Mouse (Mus musculus): ENCODE results near the gene Bex1. TPM values are rescaled to one million over a fixed set of nuclear protein-coding genes. Genes with fewer than 3 reads are reported as not detected.

Gene Bex1
- total RNA-seq, 4 experiments from 2014 or later = 96.6 to 118 (median 102) TPM

GRCm38 (mm10) chrX:136172118-136172551 is 43.2 kb downstream of the Bex1 start, which contains the start of gene Tceal8:
Gene Tceal8 (minus strand): TSS chrX:136172342.
- peak; percentile 37 to 77 for DNase-seq (ENCODE audit: low spot score in 2 of 2)

GRCm38 (mm10) chrX:136171189-136172117 is 43.9 kb downstream of the Bex1 start:
- peak; percentile 8 to 35 for DNase-seq (ENCODE audit: low spot score in 2 of 2)

- DNase-seq (ENCODE audit: low spot score in 2 of 2) = no peak
Observed at GRCm38 (mm10) chrX:136170625-136171024, 44.7 kb downstream of the Bex1 start.

Small RNA genes within 50 kb of the gene (microRNA-seq; reads per million reads assigned to microRNA genes)
- 0 reads per million in 2 experiments for gene Mir6383

Other genes starting within 250 kb of the Bex1 start
- 10 to 100 TPM; 61.5 to 72.9 (median 69.6) TPM for gene Arxes2, start 221.7 kb downstream of the Bex1 start, total RNA-seq (2022)
- 10 to 100 TPM; 33.6 to 37.0 (median 35.6) TPM for gene Arxes1, start 182.1 kb downstream of the Bex1 start, total RNA-seq (2022)
- gene Bex2, start 147.3 kb downstream of the Bex1 start, total RNA-seq (2022) = 100 to 1,000 TPM; 309 to 363 (median 335) TPM
- gene Nxf3, start 130.3 kb downstream of the Bex1 start, total RNA-seq (2022) = not detected
- 10 to 100 TPM; 21.2 to 23.0 (median 21.5) TPM for gene Bex4, start 76.5 kb downstream of the Bex1 start, total RNA-seq (2022)
- gene Tceal8, start 43.2 kb downstream of the Bex1 start, total RNA-seq (2022) = 10 to 100 TPM; 32.4 to 42.8 (median 35.4) TPM
- 100 to 1,000 TPM in 3 of 4 experiments, 10 to 100 TPM in 1; 80.8 to 132 (median 117) TPM for gene Tceal5, start 11.6 kb downstream of the Bex1 start, total RNA-seq (2022)
- gene Tceal7, start 734 bp downstream of the Bex1 start, total RNA-seq (2022) = 1 to 10 TPM; 1.6 to 2.9 (median 2.2) TPM
- gene Tceal9, start 29.6 kb upstream of the Bex1 start, total RNA-seq (2022) = 100 to 1,000 TPM; 118 to 122 (median 119) TPM
- 100 to 1,000 TPM; 252 to 326 (median 281) TPM for gene Bex3, start 54.7 kb upstream of the Bex1 start, total RNA-seq (2022)